Mouse (Mus musculus) olfactory bulb, adult 2 months (tissue): ENCODE data around the gene Ddit4l. TPM values are rescaled to one million over a fixed set of nuclear protein-coding genes. Genes with fewer than 3 reads are reported as not detected.
"Not testable (repeated sequence)": the region's sequence is repeated elsewhere in the genome, so short reads cannot be mapped to it uniquely, and the experiment has no call there.

ENCODE experiments used
- H3K27ac ChIP-seq: fragments of 200-500 bp; 2 replicates; pipeline ENCODE4 v1.5.1; 2012; ENCODE audit warnings: low read depth, low read length; ENCODE audit not compliant: insufficient read depth
- H3K4me1 ChIP-seq: fragments of 200-500 bp; 2 replicates; pipeline ENCODE4 v1.6.1; 2012; ENCODE audit warnings: low read length; ENCODE audit not compliant: control insufficient read depth, insufficient read depth
- H3K4me3 ChIP-seq: fragments of 200-500 bp; 2 replicates; pipeline ENCODE4 v1.5.1; 2012; ENCODE audit warnings: mild to moderate bottlenecking, low read depth, low read length, moderate library complexity; ENCODE audit not compliant: insufficient read depth
- CTCF ChIP-seq: fragments of 200-500 bp; IDR thresholded peaks from 2 replicates; pipeline ENCODE4 v1.5.1; 2012; ENCODE audit warnings: low read depth, mild to moderate bottlenecking, low read length, moderate library complexity; ENCODE audit not compliant: insufficient read depth
- POLR2A ChIP-seq: fragments of 200-500 bp; IDR thresholded peaks from 2 replicates; pipeline ENCODE4 v1.6.1; 2012; ENCODE audit warnings: mild to moderate bottlenecking, low read depth, low read length, moderate library complexity; ENCODE audit not compliant: insufficient read depth
- WGBS: fragments of 180-500 bp; shearing (Covaris S2); methylation state at CpG from one replicate; pipeline ENCODE4 v1.1.7; 2018; 5-methylcytosine and 5-hydroxymethylcytosine counted together
- polyA plus RNA-seq: library from polyadenylated mRNA; stranded (reverse); fragments of >200 nt; gene quantifications from 2 replicates; pipeline ENCODE4 v1.2.4, GENCODE M21; 2012; ENCODE audit warnings: low replicate concordance; ENCODE audit not compliant: missing spikeins, insufficient read depth, insufficient read length

The Ddit4l gene
- polyA plus RNA-seq, 1 experiment, result not detected

DNA sequence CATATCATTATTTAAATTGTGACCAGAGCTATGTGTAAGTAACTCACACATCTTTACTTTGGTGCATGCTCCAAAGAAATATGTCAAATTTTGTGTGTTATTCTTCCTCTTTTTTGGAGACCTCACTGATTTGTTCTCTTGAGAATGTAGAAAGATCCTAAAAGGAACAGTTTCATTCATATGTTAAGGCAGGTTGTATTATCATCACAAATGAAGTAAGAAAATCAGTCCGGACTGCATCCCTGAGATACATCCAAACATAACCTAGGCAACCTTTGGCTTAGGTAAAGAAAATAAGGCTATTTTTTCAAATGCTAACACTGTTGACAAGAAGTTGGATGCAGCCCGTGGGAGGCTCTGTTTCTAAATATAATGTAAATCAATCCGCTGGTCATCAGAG, 21.2 kb downstream of the Ddit4l start:
- Histone ChIP-seq H3K27ac (no peak overlapping the region), H3K4me3 (no peak overlapping the region), H3K4me1 (no peaks in the 10 kb centered on the region)
- 72% methylated on average over 3 of the region's 3 CpGs for WGBS
- TF ChIP-seq CTCF, result no peak

DNA sequence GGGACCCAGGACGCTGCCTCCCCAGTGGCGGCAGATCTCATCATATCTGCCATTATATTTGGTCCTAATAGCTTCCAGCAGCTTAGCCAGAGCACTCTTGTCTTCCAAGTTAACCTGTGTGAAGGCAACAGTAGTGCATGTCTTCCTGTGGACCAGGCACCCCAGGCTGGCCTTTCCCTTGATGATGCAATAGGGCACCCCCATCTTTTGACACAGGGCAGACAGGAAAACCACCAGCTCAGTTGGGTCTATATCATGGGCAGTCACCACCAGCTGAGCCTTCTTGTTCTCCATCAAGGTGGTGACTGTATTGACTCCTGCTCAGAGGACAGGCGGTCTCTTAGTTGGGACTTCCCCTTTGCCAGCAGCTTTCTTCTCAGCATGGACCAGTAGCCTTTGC, 22.7 kb downstream of the Ddit4l start:
- WGBS, result 95% methylated on average over 3 of the region's 3 CpGs

DNA sequence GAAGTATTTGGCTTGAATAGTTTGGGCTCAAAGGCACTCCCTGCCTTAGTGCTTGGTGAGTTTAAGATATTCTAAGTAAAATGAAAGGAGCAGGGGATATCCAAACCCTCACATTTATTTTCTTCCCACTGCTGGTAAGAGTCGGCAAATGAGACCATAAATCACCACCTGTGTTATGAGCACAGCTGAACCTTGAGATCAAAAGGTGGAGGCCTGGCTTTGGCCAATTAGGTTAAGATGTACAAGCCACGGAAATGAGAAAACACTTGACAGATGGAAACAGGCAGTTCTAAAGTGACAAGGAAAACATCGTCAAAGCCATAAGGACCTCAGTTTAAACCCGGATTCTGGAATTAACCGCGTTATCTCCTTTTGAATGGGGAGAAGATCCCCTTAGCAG, 23.5 kb downstream of the Ddit4l start:
- Histone ChIP-seq H3K4me3 (no peak overlapping the region), H3K4me1 (no peaks in the 10 kb centered on the region), H3K27ac (no peak overlapping the region)
- no peak for TF ChIP-seq CTCF
- TF ChIP-seq POLR2A, result no peak
- 86% methylated on average over 6 of the region's 6 CpGs for WGBS

More for the DNA sequence above, 22.7 kb downstream of the Ddit4l start:
- H3K4me1 ChIP-seq, result no peaks in the 10 kb centered on the region
- H3K27ac ChIP-seq, result no peak overlapping the region
- no peak for TF ChIP-seq CTCF
- TF ChIP-seq POLR2A, result no peak
- no peak overlapping the region for H3K4me3 ChIP-seq

DNA sequence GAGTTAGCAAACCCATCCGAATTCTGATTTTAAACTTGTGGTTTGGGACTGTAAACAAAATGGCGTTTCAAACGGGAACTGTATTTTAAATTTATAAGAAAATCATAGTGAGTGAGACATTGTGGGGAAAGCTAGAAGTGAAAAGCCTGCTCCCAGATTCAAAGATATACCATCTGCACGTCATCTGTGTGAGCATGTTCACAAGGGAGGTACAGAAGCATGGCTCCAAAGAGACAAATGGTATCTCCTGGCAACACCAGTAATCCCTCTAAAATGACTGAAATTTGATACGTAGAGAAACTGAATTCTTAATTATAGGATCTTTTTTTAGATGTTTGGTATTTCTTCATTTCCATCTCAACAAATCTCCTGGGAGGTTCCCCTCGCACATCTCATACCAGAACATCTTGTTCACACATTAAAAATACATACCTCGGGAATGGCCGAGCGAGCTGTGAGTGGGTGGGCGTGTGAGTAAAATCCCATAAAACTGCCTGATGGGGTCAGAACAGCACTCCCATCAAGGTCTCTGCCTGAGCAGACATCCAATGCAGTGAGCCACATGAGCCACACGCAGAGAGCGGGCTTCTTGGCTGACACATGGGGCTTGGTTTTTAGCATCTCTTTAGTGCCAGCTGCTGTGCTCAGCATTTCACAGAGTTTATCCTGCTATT, 26.2 kb downstream of the Ddit4l start:
- 61% methylated on average over 12 of the region's 12 CpGs for WGBS
- Histone ChIP-seq H3K27ac (no peak overlapping the region), H3K4me3 (no peak overlapping the region), H3K4me1 (no peaks in the 10 kb centered on the region)
- no peak for TF ChIP-seq CTCF
- no peak for TF ChIP-seq POLR2A

DNA sequence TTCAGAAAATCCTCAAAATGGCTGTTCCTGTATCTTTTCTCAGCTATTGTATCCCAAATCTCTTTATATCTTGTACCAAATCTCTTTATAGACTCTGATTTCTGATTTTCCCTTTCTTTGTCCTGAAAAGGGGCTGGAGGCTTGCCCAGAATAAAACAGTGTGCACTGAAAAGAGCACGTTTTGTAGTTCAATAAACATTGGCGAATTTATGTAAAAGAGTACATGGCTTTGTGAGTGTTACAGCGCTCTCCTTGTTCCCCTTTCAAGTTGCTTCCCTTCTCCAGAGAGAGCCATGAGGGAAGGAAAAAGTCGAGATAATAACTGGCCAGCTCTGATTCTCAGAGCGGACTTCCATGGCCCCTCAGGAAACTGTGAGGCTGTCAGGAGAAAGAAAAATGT, 27.7 kb downstream of the Ddit4l start:
- no peak overlapping the region for H3K4me3 ChIP-seq
- H3K27ac ChIP-seq, result no peak overlapping the region
- TF ChIP-seq CTCF (no peak), POLR2A (no peak)
- H3K4me1 ChIP-seq, result no peaks in the 10 kb centered on the region
- WGBS, result 39% methylated on average over 5 of the region's 5 CpGs

DNA sequence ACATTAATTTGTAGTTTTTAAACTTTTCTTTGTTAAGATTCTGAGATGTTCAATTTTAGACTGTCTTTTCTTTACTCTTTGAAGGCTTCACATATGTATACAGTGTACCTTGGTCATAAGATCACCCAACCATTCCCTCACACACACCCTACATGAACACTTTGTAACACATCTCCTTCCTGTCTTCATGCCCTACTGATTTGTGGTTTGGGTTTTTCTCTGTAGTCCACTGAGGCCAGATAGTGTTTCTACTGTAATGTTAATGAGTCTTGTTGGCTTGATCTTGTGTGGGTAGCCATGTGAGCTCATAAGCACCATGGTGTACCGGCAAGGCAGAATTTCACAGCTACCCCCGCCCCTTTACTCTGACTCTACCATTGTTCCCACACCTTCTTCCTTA, 31.4 kb downstream of the Ddit4l start:
- Histone ChIP-seq H3K4me3 (no peak overlapping the region), H3K27ac (no peak overlapping the region), H3K4me1 (no peaks in the 10 kb centered on the region)
- TF ChIP-seq POLR2A, result no peak
- no peak for TF ChIP-seq CTCF
- WGBS, result 90% methylated on average over 2 of the region's 2 CpGs

DNA sequence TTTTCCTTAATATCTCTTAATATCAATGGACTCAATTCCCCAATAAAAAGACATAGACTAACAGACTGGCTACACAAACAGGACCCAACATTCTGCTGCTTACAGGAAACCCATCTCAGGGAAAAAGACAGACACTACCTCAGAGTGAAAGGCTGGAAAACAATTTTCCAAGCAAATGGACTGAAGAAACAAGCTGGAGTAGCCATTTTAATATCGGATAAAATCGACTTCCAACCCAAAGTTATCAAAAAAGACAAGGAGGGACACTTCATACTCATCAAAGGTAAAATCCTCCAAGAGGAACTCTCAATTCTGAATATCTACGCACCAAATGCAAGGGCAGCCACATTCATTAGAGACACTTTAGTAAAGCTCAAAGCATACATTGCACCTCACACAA, 49.8 kb downstream of the Ddit4l start, which contains the start of gene Gm21962:
Gm21962 (plus strand) TSS at position 301 of the 400 bp plus-strand sequence.
- not testable (repeated sequence) for H3K4me1 ChIP-seq, H3K4me3 ChIP-seq, H3K27ac ChIP-seq
- no CpG with 5 or more reads among the region's 3 CpGs for WGBS

Other genes starting within 250 kb of the Ddit4l start
- not detected in 2 replicates for gene Gm21962, start 49.9 kb downstream of the Ddit4l start, polyA plus RNA-seq
- gene H2afz, start 242.9 kb downstream of the Ddit4l start, polyA plus RNA-seq, result not detected in 2 replicates
- 48.1 TPM in 1 of 2 replicates, not detected in the other for gene Dnajb14, start 246.1 kb downstream of the Ddit4l start, polyA plus RNA-seq